Mouse (Mus musculus): ENCODE measurements at regions not wholly inside any gene's neighbourhood (a gene's known extent, or its start where the extent isn't known, plus 50 kb on each side); places are given as distances from the start of the nearest gene placed in this dataset.

DNA sequence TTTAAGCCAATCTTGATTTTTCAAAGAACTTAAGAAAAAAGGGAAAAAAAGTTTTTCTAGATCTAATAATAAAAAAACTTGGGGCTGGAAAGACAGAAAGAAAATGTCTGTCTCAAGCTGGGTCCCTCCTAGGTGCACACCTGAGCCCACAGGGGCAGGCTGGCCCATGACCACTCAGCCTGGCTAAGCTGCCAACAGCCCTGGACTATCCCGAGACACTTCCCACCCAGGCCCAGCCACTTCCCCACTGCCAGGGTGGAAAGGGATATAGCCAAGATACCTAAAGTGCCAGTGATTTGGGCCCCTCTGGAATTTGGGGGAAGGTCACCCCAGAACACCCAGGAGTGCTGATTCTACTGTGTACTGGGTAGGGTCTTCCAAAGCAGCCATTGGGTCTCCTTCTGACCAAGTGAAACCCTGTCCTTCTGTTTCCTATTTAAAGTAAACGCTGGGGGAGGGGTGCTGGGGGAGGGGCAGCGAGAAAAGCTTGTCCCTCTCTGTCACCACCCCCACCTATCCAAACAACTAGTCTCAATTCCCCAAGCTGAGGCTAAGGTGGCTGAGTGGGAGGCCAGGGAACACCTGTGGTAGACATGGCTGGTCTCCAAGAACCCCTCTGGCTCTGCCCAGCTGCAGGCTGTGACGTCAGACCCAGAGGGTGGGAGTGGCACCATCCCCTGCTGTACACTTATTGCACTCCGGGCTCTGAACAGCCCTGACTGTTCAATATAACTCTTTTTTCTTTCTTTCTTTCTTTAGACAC, 62.6 kb downstream of the Mcfd2 start:
- TF ChIP-seq EP300 (IDR thresholded peaks at IDR 0.05; ENCODE audit: low read depth), result no peak
- no peak for TF ChIP-seq CTCF (IDR thresholded peaks at IDR 0.05; ENCODE audit: low read depth)
